Mouse (Mus musculus) adrenal gland (tissue): ENCODE results near the gene Tmtc1.

Experiments used
- intact Hi-C: fragments of 180-260 bp; cut with DNase I; formaldehyde crosslinking; loops from one replicate; pipeline ENCODE4 v1.15.1; 2025

Tmtc1 gene

DNA sequence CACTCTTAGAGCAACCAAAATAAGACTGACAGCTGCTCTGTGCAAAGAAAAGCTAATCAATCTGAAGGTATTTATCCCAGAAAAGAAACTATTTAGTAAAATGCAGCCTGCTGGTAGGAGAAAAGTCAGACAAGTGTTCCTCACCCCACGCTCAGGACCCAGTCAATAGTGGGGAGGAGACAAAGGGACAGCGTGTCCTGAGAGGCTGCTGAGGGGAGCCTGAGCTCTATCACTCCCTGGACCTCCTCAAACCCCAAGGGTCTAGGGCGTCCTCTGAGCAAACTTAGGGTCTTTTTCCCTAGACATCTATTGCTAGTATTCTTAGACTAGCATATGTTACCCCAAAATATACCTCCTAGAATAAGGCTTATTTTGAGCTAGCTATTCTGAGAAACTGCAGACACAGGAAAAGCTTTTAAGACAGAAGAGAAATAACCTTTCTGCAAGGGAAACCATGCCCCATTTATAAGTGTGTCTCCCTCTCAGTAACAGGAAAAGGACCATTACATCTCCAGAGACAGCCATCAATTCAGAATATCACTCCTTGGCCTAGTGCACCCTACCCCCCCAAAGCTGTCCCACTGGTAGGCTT is 68.5 kb downstream of the Tmtc1 start:
- intact Hi-C loops, result no loop called here

DNA sequence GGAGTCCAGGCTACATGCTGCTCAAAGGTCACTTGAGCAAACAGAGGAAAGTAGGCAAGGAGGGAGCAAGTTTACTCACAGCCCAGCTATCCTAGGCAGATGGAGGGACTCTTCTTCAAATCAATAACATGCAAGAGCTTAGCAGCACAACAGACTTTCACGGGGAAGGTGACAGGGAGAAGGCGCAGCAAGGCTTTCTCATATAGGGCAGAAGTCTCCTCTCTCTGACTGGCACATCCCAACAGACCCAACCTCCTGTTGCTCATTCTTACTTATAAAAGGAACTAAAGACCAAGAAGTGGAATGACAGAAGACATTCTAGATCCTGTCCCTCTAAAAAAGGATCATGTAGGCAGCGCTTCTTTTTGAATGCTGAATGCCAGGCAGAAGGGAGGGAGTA is 69.2 kb downstream of the Tmtc1 start:
- intact Hi-C loops, result no loop called here

GRCm38 (mm10) chr6:148373444-148373843 is 70.7 kb downstream of the Tmtc1 start:
- intact Hi-C loops, result no loop called here

DNA sequence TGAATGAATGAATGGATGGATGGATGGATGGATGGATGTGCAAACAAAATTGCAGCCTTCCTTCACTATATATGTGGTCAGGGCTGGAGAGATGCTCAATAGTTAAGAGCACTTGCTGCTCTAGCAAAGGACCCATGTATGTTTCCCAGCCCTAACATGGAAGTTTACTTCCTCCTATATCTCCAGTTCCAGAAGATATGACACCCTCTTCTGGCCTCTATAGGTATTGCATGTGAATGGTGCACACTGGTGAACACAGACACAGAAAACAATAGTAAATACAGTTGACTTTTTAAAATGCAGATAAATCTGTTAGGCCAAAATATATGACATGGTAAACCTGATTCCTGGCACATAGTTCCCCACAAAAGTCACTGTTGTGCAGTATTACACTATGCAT is 73.0 kb downstream of the Tmtc1 start:
- intact Hi-C loops, result no loop called here

GRCm38 (mm10) chr6:148367094-148367539 is 77.1 kb downstream of the Tmtc1 start:
- intact Hi-C loops, result no loop called here

DNA sequence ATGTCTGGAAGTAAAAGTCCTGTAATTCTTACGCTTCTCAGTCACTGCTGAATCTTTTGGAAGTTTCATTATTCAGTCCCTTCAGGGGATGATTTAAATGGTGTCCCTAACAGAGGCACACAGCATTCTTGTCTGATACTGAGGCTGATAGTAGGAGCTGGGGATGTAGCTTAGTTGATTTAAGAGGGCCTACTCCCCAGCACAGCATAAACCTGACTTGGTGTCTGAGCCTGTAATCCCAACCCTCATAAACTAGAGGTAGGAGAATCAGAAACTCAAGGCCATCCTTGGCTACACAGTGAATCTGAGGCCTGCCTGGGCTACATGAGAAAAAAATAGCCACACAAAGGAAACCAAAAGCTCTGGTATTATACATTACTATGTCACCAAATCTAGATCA is 77.6 kb downstream of the Tmtc1 start:
- intact Hi-C loops, result no loop called here

DNA sequence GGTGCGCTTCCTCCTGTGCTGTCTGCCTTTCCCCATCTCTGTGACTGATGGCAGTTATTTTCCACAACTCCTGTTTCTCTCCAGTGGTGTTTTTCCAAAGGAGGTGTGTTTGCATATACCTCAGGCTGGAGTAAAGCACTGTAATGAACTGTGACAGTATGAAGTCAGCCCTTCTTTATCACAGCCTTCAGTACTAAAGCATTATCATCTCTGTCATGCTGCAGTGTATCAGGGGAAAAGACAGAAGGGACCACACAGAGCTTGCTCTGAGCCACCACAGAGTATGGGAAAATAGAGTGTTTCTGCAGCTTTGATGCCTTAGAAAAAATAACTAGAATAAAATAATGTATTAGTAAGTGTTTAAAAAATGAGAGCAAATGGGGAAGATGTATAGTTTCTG is 81.0 kb downstream of the Tmtc1 start:
- intact Hi-C loops, result no loop called here

- intact Hi-C loops, result no loop called here
Measured at GRCm38 (mm10) chr6:148362475-148362874, 81.7 kb downstream of the Tmtc1 start.

GRCm38 (mm10) chr6:148359348-148359905 is 84.8 kb downstream of the Tmtc1 start:
- intact Hi-C loops, result loop anchor here (5.0 kb wide), 1 partner anchor 107 kb away; no protein-coding TSS in a partner anchor

DNA sequence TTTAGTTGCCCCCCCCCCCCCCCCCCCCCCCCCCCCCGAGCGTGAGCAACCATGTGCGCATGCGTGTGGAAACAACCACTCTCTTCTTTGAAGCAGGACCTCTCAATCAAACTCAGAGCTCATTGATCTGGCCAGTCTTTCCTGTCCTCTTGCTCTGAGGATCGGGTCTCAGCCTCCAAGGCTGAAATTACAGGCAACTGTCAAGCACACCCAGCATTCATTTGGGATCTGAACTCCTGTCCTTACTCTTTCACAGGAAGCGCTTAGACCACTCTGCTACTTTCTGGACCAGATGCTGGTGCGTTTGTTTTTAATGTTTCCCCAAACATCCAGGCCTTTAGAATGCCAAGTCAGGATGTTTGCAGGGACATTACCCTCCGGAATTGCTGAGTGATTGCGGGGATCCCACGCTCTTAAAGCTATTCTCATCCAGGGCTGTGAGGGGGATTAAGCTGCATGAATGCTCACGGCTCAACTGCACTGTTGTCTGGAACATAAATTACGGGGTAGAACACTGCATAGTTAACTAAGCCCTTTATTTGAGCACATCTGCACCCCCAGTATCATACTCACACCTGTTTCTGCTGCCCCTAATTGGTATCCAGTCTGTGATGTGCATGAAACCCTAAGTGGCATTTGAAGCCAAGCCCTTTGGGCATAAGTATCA is 85.5 kb downstream of the Tmtc1 start:
- intact Hi-C loops, result loop anchor here (5.0 kb wide), 1 partner anchor 106 kb away; no protein-coding TSS in a partner anchor

DNA sequence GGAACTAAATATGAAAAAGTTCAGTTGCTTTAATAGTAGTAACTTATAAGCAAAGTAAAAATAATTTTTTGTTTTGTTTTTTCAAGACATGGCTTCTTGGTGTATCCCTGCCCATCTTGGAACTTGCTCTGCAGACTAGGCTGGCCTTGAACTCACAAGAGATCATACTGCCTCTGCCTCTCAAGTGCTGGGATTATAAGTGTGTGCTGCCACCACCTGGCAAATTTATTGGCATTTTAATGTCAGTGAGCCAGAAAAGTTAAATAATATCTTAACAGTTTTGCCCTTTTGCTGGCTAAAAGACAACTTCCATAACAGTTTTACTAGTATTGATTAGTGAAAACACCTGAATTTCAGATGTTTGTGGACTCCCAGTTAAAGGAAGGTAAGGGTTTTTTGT is 88.0 kb downstream of the Tmtc1 start:
- intact Hi-C loops, result loop anchor here (5.0 kb wide), 1 partner anchor 104 kb away; no protein-coding TSS in a partner anchor

DNA sequence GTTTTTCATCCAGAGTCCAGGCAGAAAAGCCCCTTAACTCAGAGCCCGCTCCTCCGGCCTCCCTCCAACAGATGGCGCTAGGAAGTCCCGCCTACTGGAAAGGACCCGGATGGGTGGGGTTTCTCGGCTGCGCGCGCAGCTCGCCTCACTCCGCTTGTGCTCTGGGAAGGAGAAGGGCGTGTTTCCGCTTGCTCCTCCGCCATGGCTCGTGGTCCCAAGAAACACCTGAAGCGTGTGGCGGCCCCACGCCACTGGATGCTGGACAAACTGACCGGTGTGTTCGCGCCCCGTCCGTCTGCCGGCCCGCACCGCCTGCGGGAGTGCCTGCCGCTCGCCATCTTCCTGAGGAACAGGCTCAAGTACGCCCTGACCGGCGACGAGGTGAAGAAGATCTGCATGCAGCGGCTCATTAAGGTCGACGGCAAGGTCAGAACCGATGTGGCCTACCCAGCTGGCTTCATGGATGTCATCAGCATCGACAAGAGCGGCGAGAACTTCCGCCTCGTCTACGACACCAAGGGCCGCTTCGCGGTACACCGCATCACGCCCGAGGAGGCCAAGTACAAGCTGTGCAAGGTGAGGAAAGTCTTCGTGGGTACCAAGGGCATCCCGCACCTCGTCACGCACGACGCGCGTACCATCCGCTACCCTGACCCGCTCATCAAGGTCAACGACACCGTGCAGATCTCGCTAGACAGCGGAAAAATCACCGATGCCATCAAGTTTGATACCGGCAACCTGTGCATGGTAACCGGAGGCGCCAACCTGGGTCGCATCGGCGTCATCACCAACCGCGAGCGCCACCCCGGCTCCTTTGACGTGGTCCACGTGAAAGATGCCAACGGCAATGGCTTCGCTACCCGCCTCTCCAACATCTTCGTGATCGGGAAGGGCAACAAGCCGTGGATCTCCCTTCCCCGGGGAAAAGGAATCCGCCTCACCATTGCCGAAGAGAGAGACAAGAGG is 89.4 kb downstream of the Tmtc1 start:
- intact Hi-C loops, result loop anchor here (5.0 kb wide), 1 partner anchor 102 kb away; no protein-coding TSS in a partner anchor

DNA sequence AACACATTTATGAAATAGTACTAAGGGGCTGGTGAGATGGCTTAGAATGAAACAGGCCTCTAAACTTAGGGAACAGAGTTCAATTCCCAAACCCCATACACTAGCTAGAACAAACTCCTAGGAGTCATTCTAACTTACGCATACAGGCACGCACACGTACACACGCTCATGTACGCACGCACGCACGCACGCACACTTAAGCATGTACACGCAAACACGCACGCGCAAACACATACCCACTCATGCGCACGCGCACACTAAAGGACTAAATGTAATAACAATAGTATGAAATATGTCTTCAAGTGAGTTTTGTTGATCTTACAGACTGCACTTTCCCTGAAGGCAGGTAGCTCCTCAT is 90.1 kb downstream of the Tmtc1 start:
- intact Hi-C loops, result no loop called here

DNA sequence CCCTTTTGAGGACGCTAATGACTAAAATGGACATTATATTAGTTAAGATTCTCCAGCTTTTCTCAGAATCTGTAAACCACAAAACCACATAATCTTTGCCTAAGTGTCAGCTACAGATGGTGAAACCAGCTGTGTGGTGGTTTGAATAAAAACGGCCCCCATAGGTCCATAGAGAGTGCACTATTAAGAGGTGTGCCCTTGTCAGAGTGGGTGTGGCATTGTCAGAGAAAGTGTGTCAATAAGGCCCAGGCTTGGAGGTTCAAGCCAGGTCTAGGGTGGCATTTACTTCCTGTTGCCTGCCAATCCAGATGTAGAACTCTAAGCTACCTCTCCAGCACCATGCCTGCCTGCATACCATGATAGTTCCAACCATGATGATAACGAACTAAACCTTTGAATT is 99.2 kb downstream of the Tmtc1 start:
- intact Hi-C loops, result no loop called here

DNA sequence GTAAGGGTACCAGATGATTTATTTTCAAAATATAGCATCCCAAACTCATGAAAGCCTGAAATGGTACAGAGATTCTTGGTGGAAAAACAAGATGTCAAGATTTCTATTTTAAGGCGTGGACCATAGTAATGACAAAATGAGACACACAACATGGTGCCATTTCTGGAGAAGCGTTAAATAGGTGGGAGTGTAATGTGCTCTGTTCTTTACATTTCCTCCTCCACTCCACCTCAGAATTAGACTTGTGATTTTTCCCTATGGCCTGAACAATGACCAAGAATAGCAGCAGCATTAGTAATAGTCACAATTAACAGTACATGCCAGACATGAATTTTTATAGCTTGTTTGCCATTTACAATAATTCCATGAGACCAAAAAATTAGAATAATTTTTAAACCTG is 102.0 kb downstream of the Tmtc1 start:
- intact Hi-C loops, result no loop called here

GRCm38 (mm10) chr6:148341765-148342164 is 102.4 kb downstream of the Tmtc1 start:
- intact Hi-C loops, result no loop called here

DNA sequence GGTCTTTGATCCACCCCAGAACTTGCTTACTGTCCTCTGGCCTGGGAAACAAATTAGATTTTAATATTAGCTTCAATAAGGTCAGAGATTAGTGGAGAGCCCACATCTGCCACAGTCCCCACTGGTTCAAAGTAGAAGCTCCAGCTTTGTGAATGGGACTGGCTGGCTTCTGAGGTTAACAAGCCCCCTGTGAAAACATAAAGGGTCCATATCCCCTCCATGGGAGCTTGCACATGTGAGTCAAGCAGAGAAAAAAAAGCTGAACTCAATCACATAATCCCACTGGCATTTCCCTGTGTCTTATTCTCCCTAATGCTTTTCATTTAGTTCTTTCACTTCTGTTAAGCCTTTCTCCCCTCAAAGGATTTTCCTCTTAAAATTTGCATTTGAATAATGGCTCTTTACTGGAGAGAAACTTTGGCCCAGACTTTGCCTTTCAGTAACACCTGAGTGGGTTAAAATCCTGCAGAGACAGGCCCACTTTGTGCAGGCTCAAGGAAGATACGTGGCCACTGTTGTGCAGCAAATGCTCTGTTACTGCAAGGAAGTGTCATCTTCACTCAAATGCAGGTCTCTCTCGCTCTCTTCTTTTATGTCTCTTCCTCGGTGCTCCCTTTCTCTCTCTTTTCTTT is 105.7 kb downstream of the Tmtc1 start:
- intact Hi-C loops, result no loop called here

DNA sequence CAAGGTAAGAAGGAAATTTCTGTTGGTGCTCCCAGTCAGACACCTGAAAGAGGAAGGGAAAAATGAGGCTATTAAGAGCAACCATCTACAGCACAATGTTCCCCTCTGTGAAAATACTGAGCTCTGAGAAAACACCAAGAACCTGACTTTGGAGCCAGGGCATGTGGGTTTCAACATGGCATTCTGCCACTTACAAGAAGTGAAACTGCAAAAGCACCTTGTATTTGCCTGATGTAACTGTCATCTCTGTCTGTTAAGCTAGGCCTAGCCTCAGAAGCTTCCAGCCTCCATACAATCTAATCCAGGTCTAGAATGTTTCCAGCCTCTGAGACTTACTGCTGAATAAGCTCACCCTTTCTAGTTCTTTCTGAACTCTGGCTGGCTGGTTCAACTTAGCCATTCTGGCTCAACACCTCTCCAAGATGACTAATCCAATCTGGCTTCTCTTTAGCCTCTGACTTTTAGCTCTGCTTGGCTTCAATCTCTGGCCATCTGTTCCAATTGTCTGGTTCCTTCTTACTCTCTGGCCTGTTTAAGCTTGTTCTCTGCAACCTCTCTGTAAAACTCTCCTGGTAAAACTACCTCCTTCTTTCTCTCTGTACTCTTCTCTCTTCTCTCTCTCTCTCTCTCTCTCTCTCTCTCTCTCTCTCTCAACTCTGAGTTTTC is 107.8 kb downstream of the Tmtc1 start:
- intact Hi-C loops, result no loop called here

- intact Hi-C loops, result no loop called here
Measured at GRCm38 (mm10) chr6:148331916-148332315, 112.3 kb downstream of the Tmtc1 start.

- intact Hi-C loops, result no loop called here
Measured at GRCm38 (mm10) chr6:148329976-148330375, 114.2 kb downstream of the Tmtc1 start.

GRCm38 (mm10) chr6:148328928-148329327 is 115.3 kb downstream of the Tmtc1 start:
- intact Hi-C loops, result no loop called here
